Mouse (Mus musculus) megakaryocyte, adult 5-6 weeks (primary cell): ENCODE data around the gene Cic. TPM values are rescaled to one million over a fixed set of nuclear protein-coding genes. Genes with fewer than 3 reads are reported as not detected.

ENCODE experiments used
- ATAC-seq: 2 replicates; pipeline ENCODE4 v1.8.0; 2016; ENCODE audit warnings: mild to moderate bottlenecking, inconsistent platforms; ENCODE audit not compliant: poor library complexity, severe bottlenecking
- total RNA-seq, 2 experiments: library from RNA; stranded (forward) in 1 of 2; stranded (reverse) in 1 of 2; fragments of 153-499, 151-499 nt in 1 of 2; fragments of 221-1000, 200-1000 nt in 1 of 2; gene quantifications; 2 replicates each; pipeline versions ENCODE4 v1.2.3 to v1.2.4; 2015 to 2017

Gene Cic
- total RNA-seq, 2 experiments from 2014 or later: 55.5 to 174 TPM

GRCm38 (mm10) chr7:25268588-25268987 is 1.1 kb downstream of the Cic start:
- ATAC-seq: no peak

- no peak for ATAC-seq
Observed at GRCm38 (mm10) chr7:25269029-25269428, 1.5 kb downstream of the Cic start.

- ATAC-seq: 0 out of 2 replicates have a peak, but pooled peaks have one; percentile 8
Observed at GRCm38 (mm10) chr7:25269545-25270271, 2.2 kb downstream of the Cic start.

GRCm38 (mm10) chr7:25270652-25271633 is 3.4 kb downstream of the Cic start:
- ATAC-seq: no peak

- no peak for ATAC-seq
Observed at GRCm38 (mm10) chr7:25271651-25272444, 4.3 kb downstream of the Cic start.

- no peak for ATAC-seq
Observed at GRCm38 (mm10) chr7:25272445-25273258, 5.1 kb downstream of the Cic start.

- ATAC-seq: no peak
Observed at GRCm38 (mm10) chr7:25273259-25274241, 6.0 kb downstream of the Cic start.

- ATAC-seq: peak; percentile 28
Observed at GRCm38 (mm10) chr7:25274571-25274970, 7.1 kb downstream of the Cic start.

GRCm38 (mm10) chr7:25274996-25275395 is 7.5 kb downstream of the Cic start:
- ATAC-seq: no peak

- ATAC-seq: no peak
Observed at GRCm38 (mm10) chr7:25275555-25276298, 8.2 kb downstream of the Cic start.

GRCm38 (mm10) chr7:25277405-25277804 is 9.9 kb downstream of the Cic start:
- ATAC-seq: no peak

- ATAC-seq: no peak
Observed at GRCm38 (mm10) chr7:25277998-25278340, 10.5 kb downstream of the Cic start.

- peak; percentile 31 for ATAC-seq
Observed at GRCm38 (mm10) chr7:25278341-25279075, 11.0 kb downstream of the Cic start.

GRCm38 (mm10) chr7:25279076-25279860 is 11.8 kb downstream of the Cic start:
- ATAC-seq: peak; percentile 8; the same call in 1 of the 2 replicates

GRCm38 (mm10) chr7:25279861-25280791 is 12.6 kb downstream of the Cic start:
- no peak for ATAC-seq
